Mouse (Mus musculus): Measurements from ENCODE around the gene Rbfox1.

Gene Rbfox1

GRCm38 (mm10) chr16:6813871-6814270 lies 928.7 kb downstream of the Rbfox1 start:
- no peak for DNase-seq (ENCODE audit: low read depth, low spot score)

- no peak for DNase-seq (ENCODE audit: low read depth, low spot score)
These were observed 936.6 kb downstream of the Rbfox1 start for GRCm38 (mm10) chr16:6821741-6822140.

- no peak for DNase-seq (ENCODE audit: low read depth, low spot score)
These were observed 944.9 kb downstream of the Rbfox1 start for GRCm38 (mm10) chr16:6829892-6830524.

GRCm38 (mm10) chr16:6833486-6833885 lies 948.3 kb downstream of the Rbfox1 start:
- DNase-seq (ENCODE audit: low read depth, low spot score): no peak

DNA sequence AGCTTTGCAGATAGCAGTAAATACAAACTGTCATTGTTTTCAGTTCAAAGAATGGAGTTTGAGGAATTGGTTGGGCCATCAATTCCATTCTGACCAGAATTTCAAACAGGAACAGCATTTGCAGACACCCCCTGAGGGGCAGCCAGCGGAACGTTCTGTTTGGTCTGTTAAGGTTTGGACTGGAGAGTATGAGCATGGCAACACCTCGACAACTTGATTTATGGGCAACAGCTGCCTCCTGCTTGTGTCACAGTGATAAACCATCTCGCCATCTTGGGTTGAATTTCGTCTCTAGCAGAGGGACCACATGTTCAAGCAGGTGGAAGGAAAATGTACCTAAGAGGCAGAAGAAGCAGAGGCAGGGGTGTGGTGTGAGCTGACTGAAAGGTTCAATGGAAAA lies 949.9 kb downstream of the Rbfox1 start:
- DNase-seq (ENCODE audit: low read depth, low spot score): no peak

DNA sequence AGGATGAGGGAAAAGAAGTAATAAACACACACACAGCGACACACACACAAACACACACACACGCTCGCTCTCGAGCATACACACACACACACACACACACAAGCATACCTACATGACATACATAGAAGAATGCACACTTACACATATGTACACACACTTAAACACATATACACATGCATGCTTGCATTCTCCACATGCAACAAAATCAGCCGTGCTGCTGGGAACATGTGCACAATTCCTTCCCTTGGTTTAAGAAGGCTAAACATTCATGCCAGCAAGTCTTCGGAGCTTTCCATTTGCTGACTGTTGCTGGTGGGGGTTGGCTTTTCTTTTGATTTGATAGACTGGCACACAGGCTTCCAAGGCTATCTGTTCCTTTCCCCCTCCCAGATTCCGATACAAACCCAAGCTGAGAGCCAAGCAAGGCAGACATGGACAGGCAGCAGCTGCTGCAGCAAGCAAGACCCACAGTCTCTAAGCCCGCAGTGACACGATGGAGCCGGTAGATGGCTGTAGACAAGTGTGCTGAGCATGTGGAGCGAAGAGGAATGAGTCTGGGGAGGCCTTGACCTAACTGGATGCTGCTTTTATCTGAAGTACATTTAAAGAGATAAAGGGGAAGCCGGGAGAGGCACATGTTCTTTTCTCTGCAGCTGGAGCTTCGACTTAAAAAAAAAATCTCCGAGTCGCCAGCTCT lies 954.3 kb downstream of the Rbfox1 start:
- no peak for DNase-seq (ENCODE audit: low read depth, low spot score)

- no peak for DNase-seq (ENCODE audit: low read depth, low spot score)
These were observed 954.9 kb downstream of the Rbfox1 start for GRCm38 (mm10) chr16:6840007-6840406.

DNA sequence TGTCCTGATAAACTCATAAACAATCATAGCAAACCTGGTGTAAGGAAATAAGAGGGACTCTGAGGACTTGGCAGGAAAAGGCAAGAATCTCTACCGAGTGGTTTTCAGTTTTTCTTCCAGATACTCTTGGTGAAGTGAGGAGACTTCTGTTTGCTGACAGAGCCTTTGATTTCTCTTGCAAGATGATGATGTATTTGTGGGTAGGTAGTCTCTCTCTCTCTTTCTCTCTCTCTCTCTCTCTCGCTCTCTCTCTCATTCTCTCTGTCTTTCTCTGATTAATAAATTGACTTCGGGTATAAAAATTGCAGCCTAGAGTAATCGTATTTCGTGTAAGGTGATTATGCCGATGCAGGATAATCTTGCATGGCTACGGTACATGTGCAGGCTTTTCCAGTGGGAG lies 955.3 kb downstream of the Rbfox1 start:
- DNase-seq (ENCODE audit: low read depth, low spot score): no peak

- no peak for DNase-seq (ENCODE audit: low read depth, low spot score)
These were observed 957.1 kb downstream of the Rbfox1 start for GRCm38 (mm10) chr16:6842066-6842785.

GRCm38 (mm10) chr16:6844659-6845058 lies 959.5 kb downstream of the Rbfox1 start:
- no peak for DNase-seq (ENCODE audit: low read depth, low spot score)

- DNase-seq (ENCODE audit: low read depth, low spot score): no peak
These were observed 966.2 kb downstream of the Rbfox1 start for GRCm38 (mm10) chr16:6851393-6851792.

GRCm38 (mm10) chr16:6853796-6854195 lies 968.6 kb downstream of the Rbfox1 start:
- DNase-seq (ENCODE audit: low read depth, low spot score): no peak

- no peak for DNase-seq (ENCODE audit: low read depth, low spot score)
These were observed 976.5 kb downstream of the Rbfox1 start for GRCm38 (mm10) chr16:6861656-6862055.

- DNase-seq (ENCODE audit: low read depth, low spot score): no peak
These were observed 997.7 kb downstream of the Rbfox1 start for GRCm38 (mm10) chr16:6882683-6883430.

- DNase-seq (ENCODE audit: low read depth, low spot score): no peak
These were observed 998.6 kb downstream of the Rbfox1 start for GRCm38 (mm10) chr16:6883798-6884197.

DNA sequence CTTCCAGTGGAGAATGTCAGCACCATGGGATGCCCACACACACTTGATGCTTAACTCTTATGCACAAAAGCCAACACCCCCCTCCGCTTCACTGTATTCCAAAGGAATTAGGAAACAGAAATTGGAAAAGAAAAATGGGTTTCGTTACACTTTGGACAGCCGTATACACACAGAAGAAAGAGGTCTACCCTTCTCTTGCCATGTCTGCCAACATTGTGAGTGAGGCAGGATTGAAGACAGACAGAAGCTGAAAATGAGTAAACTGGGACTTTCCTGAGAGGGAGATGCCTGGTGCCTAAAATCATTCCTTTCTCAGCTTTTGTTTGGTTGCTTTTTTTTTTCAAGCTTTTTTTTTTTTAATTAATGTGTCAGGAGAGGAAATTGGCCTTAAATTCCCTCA lies 1000.5 kb downstream of the Rbfox1 start:
- DNase-seq (ENCODE audit: low read depth, low spot score): no peak

DNA sequence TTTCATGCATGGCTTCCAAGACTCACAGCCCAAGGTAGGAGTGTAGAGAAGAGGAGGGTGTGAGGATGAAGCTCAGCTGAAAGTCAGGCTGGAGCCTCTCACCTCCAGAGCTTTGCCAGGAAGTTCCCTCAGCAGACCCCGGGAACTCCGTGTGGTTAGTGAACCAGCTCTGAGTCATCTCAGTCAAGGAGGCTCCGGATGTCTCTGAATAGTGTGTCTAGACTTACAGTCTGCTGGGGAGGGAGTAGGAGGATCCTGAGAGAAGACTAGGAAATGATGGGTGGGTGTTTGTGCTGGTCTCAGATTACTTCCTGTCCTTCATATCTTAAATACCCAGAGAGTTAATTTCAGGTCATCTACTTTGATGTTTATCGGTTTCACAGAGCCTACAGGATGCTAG lies 1004.1 kb downstream of the Rbfox1 start:
- DNase-seq (ENCODE audit: low read depth, low spot score): no peak

- no peak for DNase-seq (ENCODE audit: low read depth, low spot score)
These were observed 1012.6 kb downstream of the Rbfox1 start for GRCm38 (mm10) chr16:6897734-6898133.

GRCm38 (mm10) chr16:6900006-6900405 lies 1014.9 kb downstream of the Rbfox1 start:
- DNase-seq (ENCODE audit: low read depth, low spot score): no peak

DNA sequence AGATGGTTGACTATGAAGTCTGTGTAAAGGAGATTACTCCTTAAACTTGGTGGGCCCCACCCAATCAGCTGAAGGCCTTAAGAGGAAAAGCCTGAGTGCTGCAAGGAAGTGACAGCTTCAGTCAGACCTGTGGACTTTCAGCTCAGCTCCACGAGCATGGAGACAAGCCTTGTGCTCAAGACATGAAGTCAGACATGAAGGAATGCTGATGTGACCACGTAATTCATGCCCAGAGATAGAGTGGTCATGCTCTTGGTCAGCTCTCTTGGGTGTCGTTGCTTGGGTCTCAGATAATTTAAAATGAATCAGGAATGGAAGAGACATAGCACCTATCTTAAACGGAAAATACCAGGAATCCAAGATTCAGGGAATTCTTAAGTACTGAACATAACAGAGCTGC lies 1019.8 kb downstream of the Rbfox1 start:
- DNase-seq (ENCODE audit: low read depth, low spot score): no peak

- no peak for DNase-seq (ENCODE audit: low read depth, low spot score)
These were observed 1020.8 kb downstream of the Rbfox1 start for GRCm38 (mm10) chr16:6906001-6906400.

DNA sequence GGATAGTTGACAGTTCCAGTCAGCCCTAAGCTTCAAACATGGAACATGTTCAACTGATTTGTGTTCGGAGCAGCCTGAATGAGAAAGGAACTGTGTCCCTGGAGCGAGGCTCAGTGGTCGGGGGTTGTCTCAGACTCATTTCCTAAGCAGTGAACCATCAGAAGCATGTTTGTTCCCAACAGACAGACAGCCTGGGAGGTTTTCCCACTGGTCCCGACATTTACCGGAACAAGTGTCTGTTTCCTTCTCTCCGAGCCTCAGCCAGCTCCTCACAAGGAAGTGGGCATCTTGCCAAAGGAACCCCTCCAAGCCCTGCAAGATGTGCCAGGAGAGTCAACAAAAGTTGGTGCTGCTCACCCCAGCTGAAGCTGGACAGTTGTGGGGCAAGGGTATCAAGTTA lies 1022.4 kb downstream of the Rbfox1 start:
- DNase-seq (ENCODE audit: low read depth, low spot score): no peak

Measured in CD4-positive helper T cell, adult 2 months (primary cell).